Mouse (Mus musculus) right cerebral cortex, postnatal 10 days (tissue): Measurements from ENCODE around the gene Mprip.
A peak's percentile ranks its signal among the peaks of the same experiment; 100 is the strongest.
"Not testable (repeated sequence)": the region's sequence is repeated elsewhere in the genome, so short reads cannot be mapped to it uniquely, and the experiment has no call there.

ENCODE experiments used
- DNase-seq, 2 experiments: peaks; one replicate each; pipeline ENCODE4 v3.0.0; 2021; ENCODE audit warnings: low spot score in 2 of 2

Mprip gene

DNA sequence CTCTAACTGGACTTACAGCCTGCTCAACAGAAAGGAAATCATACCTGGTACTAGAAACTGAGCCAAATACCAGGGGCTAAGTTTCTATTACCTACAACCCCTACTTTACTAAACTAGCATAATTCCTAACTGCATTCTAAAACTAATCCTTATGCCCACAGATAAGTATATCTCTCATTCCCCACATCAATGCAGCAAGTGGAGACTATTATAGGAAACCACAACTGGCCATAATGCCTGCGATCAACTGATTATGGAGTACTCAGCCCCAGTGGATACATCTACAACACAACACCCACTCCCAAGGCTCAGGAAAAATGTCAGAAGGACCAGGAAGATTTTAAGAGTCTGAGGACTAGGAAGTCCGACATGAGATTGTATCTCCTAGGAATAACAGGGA is 7.6 kb upstream of the Mprip start:
- DNase-seq, result no peak

DNA sequence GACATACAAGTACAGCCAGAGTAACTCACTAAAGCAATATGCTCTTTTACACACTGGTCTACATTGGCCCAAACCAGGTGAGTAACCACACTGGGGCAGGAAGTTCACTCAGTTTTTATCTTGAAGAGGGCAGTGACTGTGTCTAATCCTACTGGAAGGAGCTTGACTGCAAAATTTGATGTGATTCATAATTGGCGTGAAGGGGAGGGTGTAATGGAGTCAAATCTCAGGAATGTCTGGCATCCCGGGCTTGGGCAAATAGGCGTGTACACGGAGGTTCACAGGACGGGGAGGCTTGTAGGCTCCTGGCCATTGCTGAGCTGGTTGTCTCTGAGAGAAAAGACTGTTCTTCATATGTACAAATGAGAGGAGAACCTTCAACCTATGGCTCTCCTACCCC is 5.8 kb upstream of the Mprip start:
- no peak for DNase-seq

DNA sequence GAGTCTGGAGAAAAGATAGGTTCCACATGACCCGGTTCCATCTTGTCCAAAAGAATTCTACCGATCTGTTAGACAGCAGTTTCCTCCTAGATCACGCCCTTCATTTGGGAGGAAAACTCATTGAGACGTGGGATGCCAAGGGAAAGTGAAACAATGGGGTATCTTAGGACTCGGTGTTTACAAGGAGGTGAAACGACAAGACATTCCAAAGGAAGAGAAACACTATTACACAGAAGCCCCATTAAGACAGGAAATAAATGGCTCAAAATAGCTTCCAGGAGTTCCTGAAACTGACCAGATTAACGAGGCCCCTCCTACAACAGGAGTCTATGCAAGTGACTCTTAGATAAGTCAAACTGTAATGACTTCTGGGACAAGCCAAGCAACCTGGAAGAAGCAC is 5.1 kb upstream of the Mprip start:
- DNase-seq, result no peak

DNA sequence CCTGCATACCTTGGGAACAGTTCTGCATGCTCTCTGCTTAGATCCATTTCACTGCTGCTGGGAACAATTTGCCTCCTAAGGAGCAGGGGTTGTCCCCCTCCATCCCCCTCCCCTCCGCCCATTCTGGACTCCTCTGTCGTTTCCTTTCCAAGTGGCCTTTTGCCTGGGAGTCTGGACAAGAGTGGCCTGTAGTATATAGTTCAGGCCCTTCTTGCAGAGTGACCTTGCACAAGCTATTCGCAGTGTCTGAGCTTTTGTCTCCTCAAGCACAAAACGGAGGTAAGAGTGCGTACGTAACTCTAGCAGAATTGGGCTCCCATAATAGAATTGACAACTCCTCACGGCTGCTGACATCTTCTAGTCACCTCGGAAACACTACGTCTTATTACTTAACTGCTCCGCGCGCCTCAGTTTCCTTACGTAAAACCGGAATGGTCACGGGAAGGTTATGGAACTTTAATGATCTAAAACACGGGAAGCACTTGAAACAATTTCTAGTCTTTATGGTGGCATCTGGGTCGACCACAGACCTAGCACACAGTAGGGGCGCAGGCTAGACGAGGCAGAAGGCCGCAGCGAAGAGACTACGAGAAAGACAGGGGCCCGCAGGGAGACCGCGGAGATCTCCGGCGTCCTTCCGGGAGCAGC is 620 bp downstream of the Mprip start:
- no peak for DNase-seq

DNA sequence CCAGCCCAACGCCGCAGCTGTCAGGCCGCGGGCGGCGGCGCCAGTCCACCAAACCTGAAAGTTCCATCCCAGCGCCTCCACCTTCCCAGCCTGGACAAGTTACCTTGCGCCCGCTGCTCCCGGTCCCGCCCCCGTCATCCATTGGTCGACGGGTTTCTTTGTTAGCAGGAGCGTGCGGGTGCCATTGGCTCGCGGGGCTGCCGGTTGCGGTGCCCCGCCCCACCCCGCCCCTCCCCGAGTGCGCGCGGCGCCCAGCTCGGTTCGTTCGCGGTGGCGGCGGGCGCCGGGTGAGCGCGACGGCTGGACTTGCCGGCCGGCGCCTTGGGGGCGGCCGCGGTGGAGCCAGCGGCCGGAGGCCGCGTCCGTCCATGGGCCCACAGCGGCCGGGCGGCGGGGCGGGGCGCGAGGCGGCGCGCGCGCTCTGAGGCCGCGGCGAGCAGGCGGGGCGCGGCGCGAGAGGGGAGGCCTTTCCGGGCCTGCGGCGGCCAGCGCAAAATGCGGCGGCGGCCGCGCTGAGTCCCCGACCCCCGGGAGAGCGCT is 1.2 kb downstream of the Mprip start:
- peak; percentile 98 for DNase-seq

DNA sequence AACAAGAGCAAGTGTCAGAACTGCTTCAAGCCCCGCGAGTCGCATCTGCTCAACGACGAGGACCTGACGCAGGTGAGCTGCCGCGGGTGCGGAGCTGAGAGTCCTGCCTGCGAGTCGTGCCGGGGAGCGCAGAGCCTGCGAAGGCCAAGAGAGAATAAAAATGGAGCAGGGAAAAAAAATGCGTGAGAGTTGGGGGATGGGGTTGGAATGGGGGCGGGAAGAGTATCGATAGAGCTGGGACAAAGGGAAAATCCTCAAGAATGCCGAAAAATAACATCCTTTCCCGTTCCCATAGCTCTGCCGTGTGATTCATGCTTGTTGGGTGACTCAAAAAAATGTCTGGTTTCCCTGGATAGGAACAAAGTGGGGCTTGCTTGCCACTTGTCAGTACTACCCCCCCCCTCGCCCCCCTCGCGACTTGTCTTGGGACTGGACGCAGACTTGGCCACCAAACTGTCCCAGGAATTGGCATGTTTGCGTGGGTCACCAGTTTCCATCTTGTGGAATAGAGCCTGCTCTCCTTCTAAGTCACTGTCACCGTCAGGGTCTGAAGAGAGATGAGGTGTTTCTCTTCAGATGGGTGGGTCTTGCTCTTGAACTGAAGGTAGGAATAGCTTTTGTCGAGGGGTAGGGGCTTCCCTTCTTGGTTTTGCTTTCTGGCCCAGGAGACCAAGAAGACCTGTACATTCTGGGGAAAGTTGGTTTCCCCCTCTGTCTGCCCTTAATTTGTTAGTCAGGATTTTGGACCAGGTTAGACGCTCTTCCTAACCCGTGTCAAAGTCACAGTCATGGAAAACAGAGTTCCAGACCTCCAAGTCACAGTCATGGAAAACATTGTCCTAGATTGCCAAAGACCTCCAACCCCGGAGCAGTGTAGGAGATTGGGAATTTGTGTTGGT is 2.0 kb downstream of the Mprip start:
- DNase-seq, result peak in 1 of 2 experiments; percentile 36

DNA sequence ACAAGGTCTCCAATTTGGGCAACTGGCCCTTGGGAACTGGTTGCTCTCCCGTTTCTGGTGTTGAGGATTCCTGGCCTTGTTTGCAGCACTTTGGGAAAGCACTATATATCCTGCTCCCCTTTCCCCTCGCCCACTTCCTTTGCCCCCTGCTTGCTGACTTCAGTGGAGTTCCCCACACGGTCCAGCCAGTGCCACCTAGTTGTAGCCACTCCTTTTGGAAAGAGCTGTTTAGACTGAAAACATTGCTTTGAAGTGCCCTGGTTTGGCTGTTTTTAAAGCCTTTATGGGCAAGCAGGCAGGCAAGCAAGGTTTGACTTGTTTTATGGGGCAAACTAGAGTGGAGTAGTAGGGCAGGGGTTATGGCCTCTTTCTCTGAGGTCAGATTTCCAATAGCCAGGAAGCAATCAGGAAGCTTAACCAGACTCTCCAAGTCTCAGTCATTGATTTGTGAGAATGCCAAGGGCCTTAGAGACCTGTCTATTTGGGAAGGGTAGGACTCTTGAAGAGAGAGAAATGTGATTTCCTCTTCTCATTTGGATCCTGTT is 2.7 kb downstream of the Mprip start:
- DNase-seq, result no peak

DNA sequence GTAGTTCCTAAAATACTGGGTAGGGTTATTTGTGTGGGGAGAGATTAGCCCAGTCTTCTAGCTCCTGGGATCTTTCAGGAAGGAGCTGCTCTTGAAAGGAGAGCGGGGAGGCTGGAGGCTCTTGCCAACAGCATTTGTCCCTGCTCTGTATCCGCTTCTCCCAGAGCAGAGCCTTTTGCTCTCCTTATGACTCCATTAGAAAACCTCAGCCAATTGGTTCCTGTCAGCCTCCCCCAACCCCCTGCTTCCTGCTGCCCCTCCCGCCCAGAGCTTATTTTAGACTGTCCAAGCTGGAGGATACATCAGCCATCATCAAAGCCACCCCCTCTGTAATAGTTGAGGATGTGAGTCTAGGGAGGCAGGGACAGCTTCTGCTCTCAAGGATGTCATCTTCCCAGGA is 3.7 kb downstream of the Mprip start:
- peak; percentile 40 to 59 for DNase-seq

DNA sequence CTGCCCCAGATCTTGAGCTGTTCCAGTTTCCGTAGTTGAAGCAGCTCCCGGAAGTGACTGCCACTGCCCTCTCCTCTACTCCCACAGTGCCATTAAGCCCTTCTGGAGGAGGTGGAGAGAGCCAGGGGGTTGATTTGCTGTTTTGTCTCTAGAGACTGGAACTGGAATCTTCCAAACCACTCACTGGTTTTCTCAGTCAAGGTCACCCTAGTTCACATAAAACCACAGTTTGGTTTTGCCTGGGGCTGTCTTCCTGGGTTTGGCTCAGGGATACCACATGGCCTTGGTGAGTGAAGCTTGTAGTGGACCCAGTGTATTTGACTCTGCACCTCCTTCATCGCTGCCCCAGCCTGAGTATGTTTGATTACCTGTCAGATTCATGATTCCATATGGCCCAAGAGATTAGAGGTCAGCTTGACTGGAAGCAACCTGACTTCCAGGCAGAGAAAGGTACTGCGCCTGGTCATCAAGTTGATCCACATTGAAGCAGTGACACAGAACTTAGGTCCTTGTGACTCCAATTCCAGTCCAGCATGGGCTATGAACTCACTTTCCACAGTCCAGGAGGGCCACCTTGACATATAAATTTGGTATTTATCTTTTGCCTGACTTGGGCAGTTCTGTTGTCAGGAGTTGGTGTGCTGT is 10.1 kb downstream of the Mprip start:
- no peak for DNase-seq

DNA sequence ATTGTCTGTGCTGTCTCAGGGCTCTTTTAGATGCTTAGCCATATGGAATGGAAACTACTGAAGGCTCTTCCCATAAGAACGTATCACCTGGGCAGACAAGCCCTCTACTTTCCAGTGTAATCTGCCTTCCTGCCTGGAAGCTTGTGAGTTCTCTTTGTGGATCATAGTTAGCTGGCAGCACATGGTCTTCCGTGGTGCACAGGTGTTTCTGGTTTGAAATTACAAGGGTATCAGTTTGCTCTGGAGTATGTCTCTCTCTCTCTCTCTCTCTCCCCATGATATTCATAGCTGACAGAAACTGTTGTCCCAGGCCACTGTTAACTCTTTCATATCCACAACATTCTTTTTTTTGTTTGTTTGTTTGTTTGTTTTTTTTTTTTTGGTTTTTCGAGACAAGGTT is 12.9 kb downstream of the Mprip start:
- DNase-seq, result no peak

DNA sequence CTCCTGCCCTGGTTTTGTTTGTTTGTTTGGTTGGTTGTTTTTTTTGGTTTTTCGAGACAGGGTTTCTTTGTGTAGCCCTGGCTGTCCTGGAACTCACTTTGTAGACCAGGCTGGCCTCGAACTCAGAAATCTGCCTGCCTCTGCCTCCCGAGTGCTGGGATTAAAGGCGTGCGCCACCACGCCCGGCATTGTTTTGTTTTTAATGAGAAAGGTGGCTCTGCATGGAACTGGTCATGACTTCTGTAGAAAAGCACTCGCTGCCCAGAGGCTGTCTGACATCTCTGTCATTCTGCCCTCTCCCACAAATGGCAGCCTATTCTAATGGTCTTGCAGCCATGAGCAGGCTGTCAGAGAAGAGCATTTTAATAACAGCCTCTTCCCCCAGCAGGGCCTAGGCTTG is 13.6 kb downstream of the Mprip start:
- not testable (repeated sequence) for DNase-seq

DNA sequence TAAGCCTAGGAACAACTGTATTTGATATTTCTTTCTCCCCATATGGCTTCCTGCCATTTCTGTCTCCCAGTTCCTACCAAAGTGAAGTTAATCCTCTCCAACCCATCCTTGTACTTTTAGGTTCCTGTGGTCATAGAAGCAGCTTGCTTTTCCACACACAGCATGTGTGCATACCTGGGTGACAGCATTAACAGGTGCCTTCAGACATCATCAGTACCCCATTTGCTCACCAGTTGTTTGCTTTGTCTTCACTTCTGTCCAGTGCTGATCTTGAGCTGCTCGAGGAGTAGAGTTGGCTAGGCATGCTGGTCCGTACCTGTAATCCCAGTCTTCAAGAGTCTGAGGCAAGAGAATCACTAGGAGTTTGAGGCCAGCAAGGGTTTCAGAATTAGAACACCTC is 16.7 kb downstream of the Mprip start:
- no peak for DNase-seq

DNA sequence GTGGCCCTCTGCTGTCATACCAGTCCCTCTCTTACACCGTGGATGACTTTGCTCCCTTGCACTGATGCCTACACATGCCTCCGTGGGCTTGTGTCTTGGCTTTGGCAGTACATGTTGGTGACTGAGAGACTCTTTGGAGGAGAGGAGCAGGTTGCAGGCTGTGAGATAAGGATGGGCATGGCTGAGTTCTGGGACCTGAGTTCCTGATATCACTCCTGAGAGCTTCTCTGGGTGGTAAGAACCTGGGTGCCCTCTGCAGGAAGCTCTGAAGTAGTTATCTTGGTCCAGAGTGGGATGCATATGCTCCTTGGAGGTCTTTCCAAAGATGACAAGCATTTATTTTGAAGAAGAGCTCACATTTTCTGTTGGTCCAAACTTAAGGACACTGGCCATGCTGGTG is 17.6 kb downstream of the Mprip start:
- DNase-seq, result no peak

DNA sequence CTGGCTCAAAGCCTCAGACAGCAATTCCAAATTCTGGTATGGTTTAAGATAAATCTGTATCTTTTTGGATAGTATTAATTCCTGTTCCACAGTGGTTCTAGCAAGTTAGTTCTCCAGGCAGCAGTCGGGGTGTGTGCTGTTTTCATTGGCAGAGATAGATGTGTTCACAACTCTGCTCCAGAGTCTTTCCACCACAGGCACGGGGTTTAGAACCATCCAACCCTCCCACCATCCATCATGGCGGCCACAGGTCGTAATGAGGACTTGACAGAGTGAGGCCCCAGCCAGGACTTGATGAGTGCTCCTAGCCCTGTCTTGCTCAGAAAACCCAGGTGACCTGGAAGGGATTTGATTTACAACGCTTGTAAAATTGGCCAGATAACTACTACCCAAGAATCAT is 19.0 kb downstream of the Mprip start:
- no peak for DNase-seq

DNA sequence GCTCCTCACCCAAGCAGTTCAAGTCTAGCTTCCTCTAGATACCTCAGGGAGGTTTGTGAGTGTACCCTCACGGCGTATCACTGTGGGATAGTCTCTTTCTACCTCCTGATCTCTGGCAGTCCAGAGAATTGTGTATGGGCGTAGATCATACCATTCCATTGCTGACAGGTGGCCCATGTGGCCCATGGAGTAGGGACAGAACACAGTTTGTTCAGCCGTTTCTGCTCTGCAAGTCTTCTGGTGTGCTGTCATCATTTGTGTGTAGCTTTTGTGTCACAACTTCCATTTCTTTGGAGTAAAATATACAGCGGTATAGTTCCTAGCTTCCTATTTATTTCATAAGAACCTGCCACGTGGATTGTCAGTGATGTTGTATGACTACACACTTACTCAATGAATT is 23.9 kb downstream of the Mprip start:
- DNase-seq, result no peak

DNA sequence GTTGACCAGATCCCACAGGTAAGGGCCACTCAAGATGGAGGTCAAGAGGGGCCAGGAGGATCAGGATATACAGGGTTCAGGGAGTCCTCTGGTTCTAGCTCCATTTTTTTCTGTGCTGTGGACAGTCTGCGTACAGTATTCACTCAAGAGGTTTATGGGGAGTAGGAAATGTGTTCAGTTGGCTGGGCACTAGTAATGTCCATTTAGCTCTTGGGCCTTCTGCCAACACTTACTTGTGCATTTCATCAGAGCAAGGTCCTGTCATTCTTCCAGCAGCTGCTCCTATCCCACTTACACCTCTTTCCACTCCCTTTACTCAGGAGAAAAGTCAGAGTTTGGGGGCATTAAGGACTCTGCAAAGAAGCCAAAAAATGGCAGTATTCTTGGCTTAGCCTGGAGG is 33.4 kb downstream of the Mprip start:
- no peak for DNase-seq

DNA sequence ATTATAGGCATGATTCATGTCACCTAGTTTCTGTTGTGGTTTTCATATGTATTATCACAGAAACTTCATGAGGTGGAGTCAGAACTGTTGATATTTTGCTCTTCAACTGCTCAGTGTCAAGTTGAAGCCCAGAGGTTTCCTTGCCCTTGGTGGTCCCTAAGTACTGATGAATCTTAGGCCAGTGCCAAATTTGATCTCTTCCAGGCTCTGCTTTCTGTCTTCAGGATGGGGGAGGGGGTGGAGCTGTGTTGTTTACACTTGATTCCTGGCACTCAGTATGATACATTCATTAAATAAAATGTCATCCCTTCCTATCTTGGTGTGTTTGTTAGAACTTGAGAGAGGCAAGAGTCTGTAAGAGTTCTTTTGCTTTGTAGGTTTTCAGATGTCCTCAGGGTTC is 34.4 kb downstream of the Mprip start:
- no peak for DNase-seq

DNA sequence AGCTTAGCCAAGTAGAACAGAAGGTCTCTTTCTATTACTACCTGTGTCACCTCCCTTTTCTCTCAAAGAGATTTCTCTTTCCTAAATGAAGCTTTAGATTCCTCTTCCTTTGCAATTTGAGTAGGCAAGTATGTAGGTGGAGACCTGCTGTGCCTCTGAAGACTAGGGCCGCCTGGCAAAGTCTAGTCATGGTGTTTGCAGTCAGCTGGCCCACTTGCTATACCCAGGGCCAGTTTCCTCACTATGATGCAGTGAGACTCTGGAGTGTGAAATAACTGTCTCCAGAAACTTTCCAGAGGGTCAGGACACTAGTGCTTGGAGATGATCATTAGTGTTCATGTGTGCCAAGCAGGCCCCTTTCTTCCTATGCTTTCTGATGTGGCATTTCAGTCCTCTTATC is 36.5 kb downstream of the Mprip start:
- DNase-seq, result no peak

DNA sequence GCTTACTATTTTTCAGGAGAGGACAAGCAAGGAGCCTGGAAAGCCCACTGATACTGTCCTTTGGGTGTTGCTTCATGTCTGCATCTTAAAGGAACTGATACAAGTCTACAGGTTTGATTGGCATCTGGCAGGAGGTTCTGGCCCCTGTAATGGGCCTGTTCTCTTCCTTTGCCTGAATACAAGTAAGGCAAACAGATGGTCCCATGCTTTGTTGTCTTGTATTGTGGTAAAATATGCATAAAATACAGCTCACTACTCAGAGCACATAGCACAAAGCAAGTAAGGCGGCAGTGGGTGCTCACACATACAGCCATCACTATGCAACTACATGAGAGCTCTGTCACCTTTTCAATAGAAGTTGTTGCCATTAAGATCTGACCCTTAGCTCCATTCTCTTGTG is 39.7 kb downstream of the Mprip start:
- no peak for DNase-seq

DNA sequence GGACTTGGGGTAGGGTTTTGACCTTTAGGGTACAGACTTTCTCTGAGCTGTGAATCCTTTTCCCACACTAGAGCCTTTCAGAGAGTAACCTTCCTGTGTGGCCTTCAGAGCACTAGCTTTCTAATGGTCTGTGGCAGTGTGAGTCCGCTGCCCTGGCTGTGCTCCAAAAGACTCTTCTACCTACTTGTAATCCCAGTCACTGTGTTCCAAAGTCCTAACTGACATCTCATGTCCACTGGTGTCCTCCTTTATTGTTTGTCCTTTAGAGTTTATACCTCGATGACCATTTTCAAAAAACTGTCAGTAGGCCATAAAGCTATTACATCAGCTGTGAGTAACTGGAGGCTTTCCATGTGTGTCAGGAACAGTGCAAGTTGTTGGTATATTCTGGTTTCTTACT is 44.0 kb downstream of the Mprip start:
- DNase-seq, result peak; percentile 40 to 56

DNA sequence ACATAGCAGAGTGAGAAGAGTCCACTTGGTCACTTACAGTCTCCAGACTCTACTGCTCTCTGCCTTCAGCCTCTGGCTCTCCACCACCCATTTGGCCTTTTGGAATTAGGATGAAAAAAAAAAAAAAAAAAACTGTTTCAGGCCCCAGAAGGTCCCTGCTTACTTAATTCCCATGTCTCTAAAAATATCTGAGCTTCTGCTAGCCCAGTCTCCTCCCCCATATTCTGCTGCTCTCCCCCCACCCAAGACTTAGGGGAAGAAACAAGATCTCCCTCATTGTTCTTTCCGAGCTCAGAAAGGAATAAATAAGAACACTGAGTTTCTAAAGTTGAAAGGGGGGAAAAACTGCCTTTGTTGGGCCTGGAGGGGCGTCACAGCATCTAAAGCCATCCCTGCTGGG is 46.4 kb downstream of the Mprip start:
- DNase-seq, result no peak

DNA sequence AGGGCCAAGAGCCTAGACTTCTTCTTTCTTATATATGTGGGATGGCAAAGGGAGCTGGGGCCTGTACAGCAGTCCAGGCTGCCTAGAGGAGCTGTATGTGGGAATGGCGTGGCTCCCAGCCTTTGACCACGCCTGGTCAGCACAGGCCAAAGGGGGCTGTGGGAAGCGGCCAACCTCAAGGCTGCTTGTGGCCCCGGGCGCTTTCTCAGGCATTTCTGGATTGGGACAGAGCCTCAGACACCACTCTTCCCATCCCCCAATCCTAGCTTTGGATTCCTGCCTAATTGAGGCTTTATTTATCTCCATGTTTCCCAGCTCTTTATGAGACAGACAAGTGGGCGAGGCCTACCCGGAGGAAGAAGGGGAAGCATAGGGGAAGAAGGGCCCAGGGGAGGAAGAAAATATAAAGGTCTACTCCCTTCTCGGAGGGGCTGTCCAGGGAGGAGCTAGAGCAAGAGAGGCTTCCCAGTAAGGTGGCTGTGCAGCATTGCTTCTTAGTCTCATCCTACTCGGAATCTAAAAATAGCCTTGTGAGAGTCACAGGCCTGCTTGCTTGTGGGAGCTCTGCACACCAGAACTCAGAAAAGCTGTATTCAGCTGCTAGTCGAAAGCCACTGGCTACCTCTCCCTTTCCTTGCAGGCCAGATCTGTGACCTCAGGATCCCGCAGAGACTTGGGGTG is 47.0 kb downstream of the Mprip start:
- DNase-seq, result peak; percentile 77 to 87
